Mouse (Mus musculus) heart, embryonic 10.5 days (tissue): ENCODE results near the gene Sh2b1. TPM values are rescaled to one million over a fixed set of nuclear protein-coding genes. Genes with fewer than 3 reads are reported as not detected.

Source experiments
- DNase-seq: peaks from one replicate; pipeline ENCODE4 v3.0.0-alpha.2; 2017; ENCODE audit warnings: low spot score
- H3K27ac ChIP-seq: fragments of 300-500 bp; sonication (generic); 2 replicates; pipeline ENCODE4 v1.5.1; 2016; ENCODE audit warnings: mild to moderate bottlenecking
- H3K27me3 ChIP-seq: fragments of 300-500 bp; sonication (generic); 2 replicates; pipeline ENCODE4 v1.6.1; 2016; ENCODE audit warnings: mild to moderate bottlenecking; ENCODE audit not compliant: poor library complexity, insufficient read depth, severe bottlenecking
- H3K36me3 ChIP-seq: fragments of 300-500 bp; sonication (generic); 2 replicates; pipeline ENCODE4 v1.6.1; 2016; ENCODE audit warnings: mild to moderate bottlenecking, moderate library complexity
- H3K4me1 ChIP-seq: fragments of 300-500 bp; sonication (generic); 2 replicates; pipeline ENCODE4 v1.6.1; 2016; ENCODE audit warnings: mild to moderate bottlenecking
- H3K4me3 ChIP-seq: fragments of 300-500 bp; sonication (generic); 2 replicates; pipeline ENCODE4 v1.5.1; 2016; ENCODE audit warnings: mild to moderate bottlenecking, moderate library complexity
- H3K9me3 ChIP-seq: fragments of 300-500 bp; sonication (generic); 2 replicates; pipeline ENCODE4 v1.6.1; 2016; ENCODE audit warnings: mild to moderate bottlenecking, moderate library complexity
- WGBS: fragments of 180-500 bp; shearing (Covaris S2); methylation state at CpG from one replicate; pipeline ENCODE4 v1.1.7; 2016; 5-methylcytosine and 5-hydroxymethylcytosine counted together
- polyA plus RNA-seq: library from polyadenylated mRNA; unstranded; fragments of >200 nt; fragmentation: Nextera tagmentation; extraction: Ambion mirVana; gene quantifications from 2 replicates; pipeline ENCODE4 v1.2.1, GENCODE M21; 2016

Sh2b1 gene
- polyA plus RNA-seq, 1 experiment from 2014 or later = 46.3 TPM

- H3K9me3 ChIP-seq = no peaks in the 10 kb centered on the region
- H3K27me3 ChIP-seq = no peaks in the 10 kb centered on the region
- peaks cover 74% of the 10 kb centered on the region for H3K36me3 ChIP-seq
- no peak overlapping the region for H3K4me3 ChIP-seq
- no peaks in the 10 kb centered on the region; the same call in 1 of the 2 replicates for H3K4me1 ChIP-seq
- H3K27ac ChIP-seq = no peak overlapping the region
- DNase-seq = no peak
- WGBS = 93% methylated on average over 15 of the region's 15 CpGs
Observed at GRCm38 (mm10) chr7:126445104-126445815, 30.0 kb downstream of the Sh2b1 start.

GRCm38 (mm10) chr7:126444536-126444935, 30.7 kb downstream of the Sh2b1 start:
- H3K36me3 ChIP-seq = peaks cover 74% of the 10 kb centered on the region
- no peaks in the 10 kb centered on the region for H3K9me3 ChIP-seq
- no peaks in the 10 kb centered on the region for H3K27me3 ChIP-seq
- no peak overlapping the region for H3K27ac ChIP-seq
- no peaks in the 10 kb centered on the region for H3K4me1 ChIP-seq
- no peak for DNase-seq
- WGBS = 87% methylated on average over 9 of the region's 9 CpGs
- H3K4me3 ChIP-seq = no peak overlapping the region

DNA sequence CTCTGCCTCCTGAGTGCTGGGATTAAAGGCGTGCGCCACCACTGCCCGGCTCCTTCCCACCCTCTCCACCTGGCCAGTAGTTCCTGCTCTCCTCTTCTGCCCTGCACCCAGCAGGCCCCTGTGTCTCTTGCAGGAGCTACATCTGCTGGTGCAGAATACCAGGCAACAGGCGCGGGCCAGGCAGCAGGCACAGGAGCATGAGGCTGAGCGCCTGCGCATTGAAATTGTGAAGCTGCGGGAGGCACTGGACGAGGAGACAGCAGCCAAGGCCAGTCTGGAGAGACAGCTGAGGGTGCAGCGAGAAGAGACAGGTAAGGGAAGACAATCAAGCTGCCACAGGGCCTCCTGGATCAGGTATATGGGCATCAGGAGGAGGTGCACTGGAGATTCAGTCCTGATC, 31.2 kb downstream of the Sh2b1 start:
- Histone ChIP-seq H3K9me3 (no peaks in the 10 kb centered on the region), H3K27me3 (no peaks in the 10 kb centered on the region), H3K27ac (no peak overlapping the region), H3K36me3 (peaks cover 74% of the 10 kb centered on the region), H3K4me3 (no peak overlapping the region), H3K4me1 (no peaks in the 10 kb centered on the region)
- no peak for DNase-seq
- WGBS = 94% methylated on average over 10 of the region's 10 CpGs

GRCm38 (mm10) chr7:126440134-126440533, 35.1 kb downstream of the Sh2b1 start:
- 88% methylated on average over 9 of the region's 9 CpGs for WGBS
- no peak overlapping the region for H3K4me3 ChIP-seq
- H3K36me3 ChIP-seq = peaks cover 51% of the 10 kb centered on the region
- H3K4me1 ChIP-seq = no peaks in the 10 kb centered on the region
- no peaks in the 10 kb centered on the region for H3K9me3 ChIP-seq
- H3K27me3 ChIP-seq = no peaks in the 10 kb centered on the region
- no peak for DNase-seq
- no peak overlapping the region for H3K27ac ChIP-seq

GRCm38 (mm10) chr7:126436851-126437250, 38.4 kb downstream of the Sh2b1 start:
- WGBS = 17% methylated on average over 8 of the region's 8 CpGs
- no peak for DNase-seq

GRCm38 (mm10) chr7:126435801-126436200, 39.4 kb downstream of the Sh2b1 start:
- whole genome bisulfite sequencing = 83% methylated on average over 3 of the region's 3 CpGs
- DNase-seq = no peak
- no peak overlapping the region for H3K27ac ChIP-seq
- H3K4me1 ChIP-seq = no peaks in the 10 kb centered on the region
- peaks cover 38% of the 10 kb centered on the region for H3K36me3 ChIP-seq
- no peak overlapping the region for H3K4me3 ChIP-seq
- H3K9me3 ChIP-seq = no peaks in the 10 kb centered on the region
- H3K27me3 ChIP-seq = no peaks in the 10 kb centered on the region

More at GRCm38 (mm10) chr7:126436851-126437250, 38.4 kb downstream of the Sh2b1 start:
- Histone ChIP-seq H3K27ac (no peak overlapping the region), H3K27me3 (no peaks in the 10 kb centered on the region), H3K36me3 (peaks cover 33% of the 10 kb centered on the region), H3K9me3 (no peaks in the 10 kb centered on the region), H3K4me3 (no peak overlapping the region), H3K4me1 (no peaks in the 10 kb centered on the region)

DNA sequence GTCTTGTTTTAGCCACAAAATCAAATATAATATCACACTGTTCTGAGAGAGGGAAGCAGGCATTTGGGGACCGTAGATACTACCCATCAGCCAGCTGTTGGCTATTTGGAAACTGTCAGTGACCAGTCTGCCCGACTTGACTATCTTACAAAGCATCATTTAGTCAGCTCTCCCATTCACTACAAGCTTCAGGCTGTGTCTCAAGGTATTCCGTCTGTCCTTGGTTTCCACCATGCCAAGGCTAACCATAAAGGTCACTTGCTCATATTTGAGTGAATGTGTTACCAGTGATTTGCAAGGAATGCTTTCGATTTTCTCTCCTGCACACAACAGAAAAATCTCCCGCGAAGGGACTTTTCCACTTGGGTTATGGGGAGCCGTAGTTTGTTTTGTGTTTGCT, 40.5 kb downstream of the Sh2b1 start:
- Histone ChIP-seq H3K4me3 (no peak overlapping the region), H3K4me1 (peaks cover 6% of the 10 kb centered on the region), H3K27me3 (no peaks in the 10 kb centered on the region), H3K27ac (no peak overlapping the region), H3K36me3 (peaks cover 35% of the 10 kb centered on the region), H3K9me3 (no peaks in the 10 kb centered on the region)
- 83% methylated on average over 7 of the region's 7 CpGs for WGBS
- no peak for DNase-seq

DNA sequence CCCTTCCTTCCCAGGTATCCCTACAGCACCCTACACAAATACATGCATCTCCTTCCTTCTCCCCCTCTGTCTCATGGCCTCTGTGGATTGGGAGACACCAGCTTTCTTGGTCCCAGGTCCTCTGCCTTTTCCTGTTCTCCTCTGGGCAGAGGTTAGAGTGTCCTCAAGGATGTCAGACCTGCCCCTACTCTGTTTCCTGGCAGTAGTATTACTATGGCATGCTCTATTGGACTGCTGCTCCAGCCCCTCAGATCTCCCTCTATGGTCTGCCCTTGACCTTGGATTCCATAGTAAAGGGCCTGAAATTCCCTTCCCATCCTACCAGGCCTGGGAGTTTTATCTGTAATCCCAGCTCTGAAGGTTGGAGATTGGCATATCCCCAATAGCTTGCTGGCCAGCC, 45.1 kb downstream of the Sh2b1 start:
- Histone ChIP-seq H3K4me1 (peaks cover 28% of the 10 kb centered on the region), H3K27ac (no peak overlapping the region), H3K4me3 (no peak overlapping the region), H3K27me3 (peaks cover 3% of the 10 kb centered on the region; the same call in 1 of the 2 replicates), H3K9me3 (no peaks in the 10 kb centered on the region), H3K36me3 (peaks cover 20% of the 10 kb centered on the region; the same call in 1 of the 2 replicates)
- no peak for DNase-seq

GRCm38 (mm10) chr7:126429503-126429898, 45.7 kb downstream of the Sh2b1 start:
- Histone ChIP-seq H3K27me3 (peaks cover 3% of the 10 kb centered on the region; the same call in 1 of the 2 replicates), H3K4me3 (peak overlapping the region; percentile 81), H3K27ac (peak overlapping the region; percentile 95), H3K9me3 (no peaks in the 10 kb centered on the region), H3K4me1 (peaks cover 28% of the 10 kb centered on the region), H3K36me3 (peaks cover 20% of the 10 kb centered on the region; the same call in 1 of the 2 replicates)
- WGBS = 26% methylated on average over 15 of the region's 15 CpGs
- no peak for DNase-seq

- WGBS = under 1% methylated on average over 82 of the region's 82 CpGs
- peak within 1 kb of the TSS; percentile 95 for H3K27ac ChIP-seq
- peaks cover 20% of the 10 kb centered on the region; the same call in 1 of the 2 replicates for H3K36me3 ChIP-seq
- peak within 1 kb of the TSS; percentile 81 for H3K4me3 ChIP-seq
- H3K4me1 ChIP-seq = peaks cover 28% of the 10 kb centered on the region
- peak; percentile 96 for DNase-seq
- peaks cover 3% of the 10 kb centered on the region; the same call in 1 of the 2 replicates for H3K27me3 ChIP-seq
- no peaks in the 10 kb centered on the region for H3K9me3 ChIP-seq
Observed at GRCm38 (mm10) chr7:126428631-126429502, 46.4 kb downstream of the Sh2b1 start, which contains the start of gene Rabep2. Gene Rabep2, plus strand, starts transcription at chr7:126428759.

DNA sequence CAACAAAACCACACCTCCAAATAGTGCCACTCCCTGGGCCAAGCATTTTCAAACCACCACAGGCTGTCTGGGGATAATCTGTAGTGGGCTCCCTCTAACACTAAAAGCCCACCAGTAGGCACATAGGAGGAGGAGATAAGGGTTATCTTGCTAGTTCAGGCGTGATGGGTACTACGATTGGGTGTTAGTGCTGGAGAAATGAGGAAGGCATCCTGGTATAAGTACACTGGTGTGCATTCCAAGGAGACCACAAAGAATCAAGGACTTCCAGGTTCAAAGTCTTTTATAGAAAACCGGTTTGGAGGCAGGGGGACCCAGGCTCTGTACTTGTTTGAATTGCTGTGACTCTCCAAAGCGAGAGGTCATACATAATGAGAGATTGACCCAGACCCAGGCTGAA, 47.1 kb downstream of the Sh2b1 start:
- H3K4me1 ChIP-seq = peaks cover 28% of the 10 kb centered on the region
- WGBS = 9% methylated on average over 4 of the region's 4 CpGs
- no peak for DNase-seq

GRCm38 (mm10) chr7:126427323-126427860, 47.8 kb downstream of the Sh2b1 start:
- H3K9me3 ChIP-seq = no peaks in the 10 kb centered on the region
- no peak overlapping the region for H3K27ac ChIP-seq
- H3K36me3 ChIP-seq = peaks cover 16% of the 10 kb centered on the region; the same call in 1 of the 2 replicates
- no peak for DNase-seq
- no peak overlapping the region for H3K4me3 ChIP-seq
- H3K4me1 ChIP-seq = peaks cover 28% of the 10 kb centered on the region
- H3K27me3 ChIP-seq = peaks cover 3% of the 10 kb centered on the region; the same call in 1 of the 2 replicates
- WGBS = 36% methylated on average over 13 of the region's 13 CpGs

More for the DNA sequence above, 47.1 kb downstream of the Sh2b1 start:
- H3K9me3 ChIP-seq = no peaks in the 10 kb centered on the region
- H3K4me3 ChIP-seq = peak overlapping the region; percentile 81
- peak overlapping the region; percentile 95 for H3K27ac ChIP-seq
- peaks cover 20% of the 10 kb centered on the region; the same call in 1 of the 2 replicates for H3K36me3 ChIP-seq
- H3K27me3 ChIP-seq = peaks cover 3% of the 10 kb centered on the region; the same call in 1 of the 2 replicates
